Mouse (Mus musculus) forebrain, embryonic 16.5 days (tissue): ENCODE data around the gene Tmem237. TPM values are rescaled to one million over a fixed set of nuclear protein-coding genes. Genes with fewer than 3 reads are reported as not detected.

Experiments used
- ATAC-seq: fragments of 200-750 bp; cut with Nextera tagmentation; 2 replicates; pipeline ENCODE4 v1.8.0; 2017; ENCODE audit warnings: mild to moderate bottlenecking, moderate library complexity
- H3K27ac ChIP-seq: fragments of 300-500 bp; sonication (generic); 2 replicates; pipeline ENCODE4 v1.5.1; 2014; ENCODE audit warnings: low read length, control low read depth
- H3K27me3 ChIP-seq: fragments of 300-500 bp; sonication (generic); replicated peaks from 2 replicates; pipeline ENCODE4 v1.6.1; 2014; ENCODE audit warnings: low read length; ENCODE audit not compliant: control insufficient read depth, insufficient read depth
- H3K36me3 ChIP-seq: fragments of 300-500 bp; sonication (generic); 2 replicates; pipeline ENCODE4 v1.6.1; 2014; ENCODE audit not compliant: control insufficient read depth, insufficient read depth
- H3K4me1 ChIP-seq: fragments of 300-500 bp; sonication (generic); replicated peaks from 2 replicates; pipeline ENCODE4 v1.6.1; 2014; ENCODE audit warnings: low read length; ENCODE audit not compliant: control insufficient read depth, insufficient read depth
- H3K4me2 ChIP-seq: fragments of 300-500 bp; sonication (generic); 2 replicates; pipeline ENCODE4 v1.6.1; 2014; ENCODE audit warnings: mild to moderate bottlenecking, low read length, control low read depth
- H3K4me3 ChIP-seq: fragments of 300-500 bp; sonication (generic); replicated peaks from 2 replicates; pipeline ENCODE4 v1.5.1; 2014; ENCODE audit warnings: mild to moderate bottlenecking, low read length, control low read depth
- H3K9ac ChIP-seq: fragments of 300-500 bp; sonication (generic); replicated peaks from 2 replicates; pipeline ENCODE4 v1.6.1; 2014; ENCODE audit warnings: low read depth, low read length, control low read depth
- H3K9me3 ChIP-seq: fragments of 300-500 bp; sonication (generic); 2 replicates; pipeline ENCODE4 v1.6.1; 2016; ENCODE audit warnings: low read length; ENCODE audit not compliant: control insufficient read depth
- WGBS: fragments of 180-500 bp; shearing (Covaris S2); extraction: QIAGEN DNeasy Blood & Tissue Kit; methylation state at CpG from one replicate; pipeline ENCODE4 v1.1.7; 2014; 5-methylcytosine and 5-hydroxymethylcytosine counted together
- polyA plus RNA-seq: library from polyadenylated mRNA; unstranded; fragments of >200 nt; fragmentation: Nextera tagmentation; extraction: Ambion mirVana; gene quantifications from 2 replicates; pipeline ENCODE4 v1.2.1, GENCODE M21; 2015

Gene Tmem237
- polyA plus RNA-seq, 1 experiment from 2014 or later, result 52.9 TPM

DNA sequence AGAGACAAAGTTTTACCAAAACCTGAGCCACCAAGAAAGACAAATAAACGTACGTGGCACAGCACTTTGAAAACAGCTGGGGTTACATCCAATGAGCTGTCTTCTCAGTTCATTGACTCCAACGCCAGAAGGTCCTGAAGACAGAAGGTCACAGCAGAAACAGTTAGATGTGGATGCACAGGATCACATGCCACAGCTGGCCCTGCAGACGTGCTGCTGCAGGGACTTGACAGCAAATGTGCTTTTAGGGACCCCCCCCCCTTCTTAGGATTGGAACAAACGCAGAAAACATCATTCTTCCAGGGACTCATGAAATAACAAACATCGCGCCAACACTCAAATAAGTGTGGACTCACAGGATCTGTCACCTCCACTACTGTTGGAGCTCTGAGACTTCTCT, 8.7 kb upstream of the Tmem237 start:
- Histone ChIP-seq H3K27ac (no peak overlapping the region), H3K4me3 (no peak overlapping the region), H3K4me2 (no peak overlapping the region), H3K9ac (no peak overlapping the region), H3K9me3 (no peaks in the 10 kb centered on the region), H3K27me3 (no peaks in the 10 kb centered on the region), H3K36me3 (no peaks in the 10 kb centered on the region), H3K4me1 (no peaks in the 10 kb centered on the region)
- no peak for ATAC-seq
- whole genome bisulfite sequencing, result 81% methylated on average over 7 of the region's 7 CpGs

GRCm38 (mm10) chr1:59125558-59125957, 5.3 kb upstream of the Tmem237 start:
- 76% methylated on average over 5 of the region's 5 CpGs for WGBS

GRCm38 (mm10) chr1:59110524-59110923, 9.7 kb downstream of the Tmem237 start:
- no peaks in the 10 kb centered on the region for H3K27me3 ChIP-seq

More at GRCm38 (mm10) chr1:59125558-59125957, 5.3 kb upstream of the Tmem237 start:
- no peak overlapping the region for H3K4me3 ChIP-seq
- no peak overlapping the region for H3K9ac ChIP-seq
- no peaks in the 10 kb centered on the region for H3K9me3 ChIP-seq
- no peak overlapping the region for H3K27ac ChIP-seq
- no peaks in the 10 kb centered on the region for H3K36me3 ChIP-seq
- no peaks in the 10 kb centered on the region for H3K27me3 ChIP-seq
- H3K4me1 ChIP-seq, result peaks cover 4% of the 10 kb centered on the region
- ATAC-seq, result no peak
- H3K4me2 ChIP-seq, result no peak overlapping the region

GRCm38 (mm10) chr1:59102071-59102470, 18.1 kb downstream of the Tmem237 start:
- Histone ChIP-seq H3K27me3 (no peaks in the 10 kb centered on the region), H3K4me1 (no peaks in the 10 kb centered on the region), H3K9ac (no peak overlapping the region), H3K4me2 (no peak overlapping the region), H3K36me3 (peaks cover 26% of the 10 kb centered on the region), H3K4me3 (no peak overlapping the region), H3K27ac (no peak overlapping the region), H3K9me3 (no peaks in the 10 kb centered on the region)
- WGBS, result 93% methylated on average over 6 of the region's 6 CpGs
- no peak for ATAC-seq

More at GRCm38 (mm10) chr1:59110524-59110923, 9.7 kb downstream of the Tmem237 start:
- H3K36me3 ChIP-seq, result peaks cover 14% of the 10 kb centered on the region
- no peaks in the 10 kb centered on the region for H3K4me1 ChIP-seq
- H3K4me2 ChIP-seq, result no peak overlapping the region
- H3K9ac ChIP-seq, result no peak overlapping the region
- H3K4me3 ChIP-seq, result no peak overlapping the region
- WGBS, result 78% methylated on average over 8 of the region's 8 CpGs
- no peak for ATAC-seq
- H3K9me3 ChIP-seq, result no peaks in the 10 kb centered on the region
- H3K27ac ChIP-seq, result no peak overlapping the region

DNA sequence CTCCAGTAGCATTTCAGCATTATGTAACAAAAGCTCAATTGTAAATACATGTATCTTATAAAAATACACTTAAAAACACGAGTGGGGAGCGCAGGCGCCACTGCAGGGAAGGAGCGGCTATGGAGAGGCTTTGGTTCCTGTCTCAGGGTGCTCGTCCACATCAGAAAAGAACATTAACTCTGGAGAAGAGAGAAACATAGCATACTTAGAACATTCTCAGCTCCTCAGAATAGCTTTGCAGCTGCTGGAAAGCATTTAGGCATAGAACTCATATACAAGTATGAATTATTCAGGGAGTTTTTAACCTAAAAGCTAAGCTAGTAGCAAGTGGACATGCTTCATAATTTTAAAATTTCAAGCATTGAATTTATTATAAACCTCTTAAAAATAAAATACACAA, 19.2 kb downstream of the Tmem237 start:
- peaks cover 23% of the 10 kb centered on the region for H3K36me3 ChIP-seq
- H3K4me2 ChIP-seq, result no peak overlapping the region
- ATAC-seq, result no peak

GRCm38 (mm10) chr1:59094705-59095104, 25.5 kb downstream of the Tmem237 start, which contains the start of gene C2cd6:
Gene C2cd6 (minus strand): TSS chr1:59094900.
- 93% methylated on average over 19 of the region's 19 CpGs for WGBS
- H3K36me3 ChIP-seq, result peaks cover 4% of the 10 kb centered on the region
- H3K4me3 ChIP-seq, result no peak within 1 kb of the TSS
- no peaks in the 10 kb centered on the region for H3K4me1 ChIP-seq
- no peak within 1 kb of the TSS for H3K27ac ChIP-seq
- H3K27me3 ChIP-seq, result no peaks in the 10 kb centered on the region
- ATAC-seq, result no peak
- H3K4me2 ChIP-seq, result no peak within 1 kb of the TSS
- no peaks in the 10 kb centered on the region for H3K9me3 ChIP-seq
- no peak within 1 kb of the TSS for H3K9ac ChIP-seq

More for the DNA sequence above, 19.2 kb downstream of the Tmem237 start:
- H3K9ac ChIP-seq, result no peak overlapping the region
- no peak overlapping the region for H3K27ac ChIP-seq
- H3K27me3 ChIP-seq, result no peaks in the 10 kb centered on the region
- 93% methylated on average over 5 of the region's 5 CpGs for WGBS
- H3K4me3 ChIP-seq, result no peak overlapping the region
- no peaks in the 10 kb centered on the region for H3K4me1 ChIP-seq
- H3K9me3 ChIP-seq, result no peaks in the 10 kb centered on the region

DNA sequence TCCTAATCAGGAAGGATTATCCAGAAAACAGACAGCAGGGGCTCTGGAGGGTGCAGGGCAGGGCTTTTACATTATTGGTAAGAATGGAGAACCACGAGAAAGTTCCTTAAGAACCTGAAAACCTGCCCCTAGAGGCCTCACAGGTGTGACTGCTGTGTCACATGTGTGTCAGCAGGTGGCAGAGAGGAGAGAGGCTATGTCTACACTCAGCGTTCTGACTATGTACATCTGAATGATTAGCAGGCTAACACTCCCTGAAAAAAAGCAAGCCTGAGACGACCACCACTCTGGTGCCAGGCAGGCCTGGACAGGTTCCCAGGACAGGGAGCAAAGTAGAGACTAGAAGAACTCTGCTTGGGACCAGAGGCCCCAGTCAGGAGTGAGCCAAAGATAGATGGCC, 49.3 kb downstream of the Tmem237 start:
- no peak for ATAC-seq
- Histone ChIP-seq H3K36me3 (no peaks in the 10 kb centered on the region), H3K4me1 (no peaks in the 10 kb centered on the region), H3K4me3 (no peak overlapping the region), H3K4me2 (no peak overlapping the region), H3K9me3 (no peaks in the 10 kb centered on the region), H3K9ac (no peak overlapping the region), H3K27me3 (no peaks in the 10 kb centered on the region), H3K27ac (no peak overlapping the region)
- WGBS, result 24% methylated on average over 3 of the region's 3 CpGs

- Histone ChIP-seq H3K9ac (no peak overlapping the region), H3K27me3 (no peaks in the 10 kb centered on the region), H3K4me3 (no peak overlapping the region), H3K27ac (no peak overlapping the region), H3K4me2 (no peak overlapping the region), H3K4me1 (no peaks in the 10 kb centered on the region), H3K9me3 (no peaks in the 10 kb centered on the region), H3K36me3 (no peaks in the 10 kb centered on the region)
- no peak for ATAC-seq
- WGBS, result 11% methylated on average over 3 of the region's 3 CpGs
Measured at GRCm38 (mm10) chr1:59067976-59068375, 52.2 kb downstream of the Tmem237 start.

GRCm38 (mm10) chr1:59063697-59064096, 56.5 kb downstream of the Tmem237 start:
- Histone ChIP-seq H3K4me3 (no peak overlapping the region), H3K9ac (no peak overlapping the region), H3K27ac (no peak overlapping the region), H3K36me3 (no peaks in the 10 kb centered on the region), H3K27me3 (no peaks in the 10 kb centered on the region), H3K4me2 (no peak overlapping the region), H3K9me3 (no peaks in the 10 kb centered on the region), H3K4me1 (no peaks in the 10 kb centered on the region)
- WGBS, result 63% methylated on average over 3 of the region's 3 CpGs
- ATAC-seq, result no peak

- Histone ChIP-seq H3K27me3 (no peaks in the 10 kb centered on the region), H3K36me3 (no peaks in the 10 kb centered on the region), H3K9me3 (no peaks in the 10 kb centered on the region), H3K4me1 (no peaks in the 10 kb centered on the region), H3K27ac (no peak overlapping the region), H3K4me2 (no peak overlapping the region), H3K9ac (no peak overlapping the region), H3K4me3 (no peak overlapping the region)
- ATAC-seq, result no peak
- WGBS, result 65% methylated on average over 2 of the region's 2 CpGs
Measured at GRCm38 (mm10) chr1:59056955-59057354, 63.3 kb downstream of the Tmem237 start.
